Mouse (Mus musculus) hindbrain, embryonic 11.5 days (tissue): ENCODE measurements around the gene Maml3. TPM values are rescaled to one million over a fixed set of nuclear protein-coding genes. Genes with fewer than 3 reads are reported as not detected.
A peak's percentile ranks its signal among the peaks of the same experiment; 100 is the strongest.

Experiments used
- ATAC-seq: fragments of 200-750 bp; cut with Nextera tagmentation; 2 replicates; pipeline ENCODE4 v1.8.0; 2017; ENCODE audit warnings: mild to moderate bottlenecking, moderate TSS enrichment, moderate library complexity; ENCODE audit not compliant: low FRiP score
- DNase-seq: peaks from one replicate; pipeline ENCODE4 v3.0.0-alpha.2; 2015; ENCODE audit warnings: low spot score
- H3K27ac ChIP-seq: fragments of 300-500 bp; sonication (generic); 2 replicates; pipeline ENCODE4 v1.5.1; 2014; ENCODE audit warnings: mild to moderate bottlenecking, low read depth, low read length
- H3K27me3 ChIP-seq: fragments of 300-500 bp; sonication (generic); 2 replicates; pipeline ENCODE4 v1.6.1; 2014; ENCODE audit warnings: mild to moderate bottlenecking, low read length, moderate library complexity, mixed read lengths; ENCODE audit not compliant: control insufficient read depth, insufficient read depth
- H3K36me3 ChIP-seq: fragments of 300-500 bp; sonication (generic); 2 replicates; pipeline ENCODE4 v1.6.1; 2014; ENCODE audit warnings: mild to moderate bottlenecking, low read length, moderate library complexity, mixed read lengths; ENCODE audit not compliant: control insufficient read depth, insufficient read depth
- H3K4me1 ChIP-seq: fragments of 300-500 bp; sonication (generic); replicated peaks from 2 replicates; pipeline ENCODE4 v1.6.1; 2014; ENCODE audit warnings: low read length, mixed read lengths; ENCODE audit not compliant: control insufficient read depth, insufficient read depth
- H3K4me2 ChIP-seq: fragments of 300-500 bp; sonication (generic); replicated peaks from 2 replicates; pipeline ENCODE4 v1.6.1; 2014; ENCODE audit warnings: mild to moderate bottlenecking, low read depth, low read length
- H3K4me3 ChIP-seq: fragments of 300-500 bp; sonication (generic); 2 replicates; pipeline ENCODE4 v1.5.1; 2014; ENCODE audit warnings: low read depth, low read length
- H3K9ac ChIP-seq: fragments of 300-500 bp; sonication (generic); 2 replicates; pipeline ENCODE4 v1.6.1; 2014; ENCODE audit warnings: low read depth, low read length
- H3K9me3 ChIP-seq: fragments of 300-500 bp; sonication (generic); 2 replicates; pipeline ENCODE4 v1.6.1; 2016; ENCODE audit warnings: low read length; ENCODE audit not compliant: control insufficient read depth
- WGBS: fragments of 180-500 bp; shearing (Covaris S2); extraction: QIAGEN DNeasy Blood & Tissue Kit; methylation state at CpG from one replicate; pipeline ENCODE4 v1.1.7; 2014; 5-methylcytosine and 5-hydroxymethylcytosine counted together
- polyA plus RNA-seq: library from polyadenylated mRNA; unstranded; fragments of >200 nt; fragmentation: Nextera tagmentation; extraction: Ambion mirVana; gene quantifications from 2 replicates; pipeline ENCODE4 v1.2.1, GENCODE M21; 2014

The Maml3 gene
- polyA plus RNA-seq, 1 experiment from 2014 or later: 7.5 TPM

- H3K4me1 ChIP-seq: no peaks in the 10 kb centered on the region
- no peak overlapping the region for H3K4me2 ChIP-seq
- H3K4me3 ChIP-seq: no peak overlapping the region
- DNase-seq: no peak
- 76% methylated on average over 11 of the region's 11 CpGs for WGBS
- no peaks in the 10 kb centered on the region for H3K27me3 ChIP-seq
- H3K27ac ChIP-seq: no peak overlapping the region
- no peaks in the 10 kb centered on the region for H3K36me3 ChIP-seq
- no peaks in the 10 kb centered on the region for H3K9me3 ChIP-seq
- no peak overlapping the region for H3K9ac ChIP-seq
- ATAC-seq: no peak
Observed at GRCm38 (mm10) chr3:51661880-51662550, 442.9 kb downstream of the Maml3 start.

- DNase-seq (no peak), ATAC-seq (no peak)
- no peaks in the 10 kb centered on the region for H3K27me3 ChIP-seq
- no peaks in the 10 kb centered on the region for H3K9me3 ChIP-seq
- H3K27ac ChIP-seq: no peak overlapping the region
- H3K4me3 ChIP-seq: no peak overlapping the region
- H3K4me1 ChIP-seq: no peaks in the 10 kb centered on the region
- no peak overlapping the region for H3K4me2 ChIP-seq
- no peaks in the 10 kb centered on the region for H3K36me3 ChIP-seq
- 75% methylated on average over 5 of the region's 5 CpGs for WGBS
- H3K9ac ChIP-seq: no peak overlapping the region
Observed at GRCm38 (mm10) chr3:51661376-51661775, 443.5 kb downstream of the Maml3 start.

- H3K4me2 ChIP-seq: no peak overlapping the region
- H3K27ac ChIP-seq: no peak overlapping the region
- DNase-seq (no peak), ATAC-seq (no peak)
- H3K4me3 ChIP-seq: no peak overlapping the region
- H3K9me3 ChIP-seq: no peaks in the 10 kb centered on the region
- no peaks in the 10 kb centered on the region for H3K36me3 ChIP-seq
- H3K9ac ChIP-seq: no peak overlapping the region
- 80% methylated on average over 3 of the region's 3 CpGs for WGBS
- H3K27me3 ChIP-seq: no peaks in the 10 kb centered on the region
- H3K4me1 ChIP-seq: no peaks in the 10 kb centered on the region
Observed at GRCm38 (mm10) chr3:51660821-51661276, 444.0 kb downstream of the Maml3 start.

- H3K4me2 ChIP-seq: no peak within 1 kb of the TSS
- H3K27me3 ChIP-seq: no peaks in the 10 kb centered on the region
- no peaks in the 10 kb centered on the region for H3K36me3 ChIP-seq
- no peak within 1 kb of the TSS for H3K4me3 ChIP-seq
- WGBS: 72% methylated on average over 4 of the region's 4 CpGs
- H3K9ac ChIP-seq: no peak within 1 kb of the TSS
- ATAC-seq (no peak), DNase-seq (no peak)
- no peak within 1 kb of the TSS for H3K27ac ChIP-seq
- no peaks in the 10 kb centered on the region for H3K9me3 ChIP-seq
- H3K4me1 ChIP-seq: no peaks in the 10 kb centered on the region
Observed at GRCm38 (mm10) chr3:51660060-51660459, 444.8 kb downstream of the Maml3 start, which contains the start of gene Mgst2. Gene Mgst2 (plus strand): TSS chr3:51660360.

- Histone ChIP-seq H3K27ac (no peak overlapping the region), H3K4me3 (no peak overlapping the region), H3K27me3 (no peaks in the 10 kb centered on the region), H3K4me1 (no peaks in the 10 kb centered on the region), H3K9ac (no peak overlapping the region), H3K36me3 (no peaks in the 10 kb centered on the region), H3K9me3 (no peaks in the 10 kb centered on the region), H3K4me2 (no peak overlapping the region)
- 87% methylated on average over 5 of the region's 5 CpGs for WGBS
- ATAC-seq (no peak), DNase-seq (no peak)
Observed at GRCm38 (mm10) chr3:51659415-51659814, 445.5 kb downstream of the Maml3 start.

GRCm38 (mm10) chr3:51654303-51655055 is 450.4 kb downstream of the Maml3 start:
- Histone ChIP-seq H3K4me2 (no peak overlapping the region), H3K27ac (no peak overlapping the region), H3K4me3 (no peak overlapping the region), H3K27me3 (no peaks in the 10 kb centered on the region), H3K9ac (no peak overlapping the region), H3K4me1 (no peaks in the 10 kb centered on the region; the same call in 1 of the 2 replicates), H3K36me3 (no peaks in the 10 kb centered on the region), H3K9me3 (no peaks in the 10 kb centered on the region)
- DNase-seq: no peak
- 86% methylated on average over 6 of the region's 6 CpGs for WGBS
- ATAC-seq: no peak

GRCm38 (mm10) chr3:51652701-51653100 is 452.2 kb downstream of the Maml3 start:
- H3K27ac ChIP-seq: no peak overlapping the region
- H3K9me3 ChIP-seq: no peaks in the 10 kb centered on the region
- no peak overlapping the region for H3K4me3 ChIP-seq
- H3K36me3 ChIP-seq: no peaks in the 10 kb centered on the region
- peak overlapping the region; percentile 24; the same call in 1 of the 2 replicates for H3K4me2 ChIP-seq
- WGBS: 3% methylated on average over 7 of the region's 9 CpGs
- ATAC-seq: peak; percentile 39; the same call in 1 of the 2 replicates
- H3K4me1 ChIP-seq: no peaks in the 10 kb centered on the region; the same call in 1 of the 2 replicates
- peak; percentile 48 for DNase-seq
- H3K27me3 ChIP-seq: no peaks in the 10 kb centered on the region
- H3K9ac ChIP-seq: no peak overlapping the region

- H3K4me1 ChIP-seq: no peaks in the 10 kb centered on the region; the same call in 1 of the 2 replicates
- 4% methylated on average over 9 of the region's 9 CpGs for WGBS
- no peak overlapping the region for H3K9ac ChIP-seq
- H3K4me3 ChIP-seq: no peak overlapping the region
- H3K36me3 ChIP-seq: no peaks in the 10 kb centered on the region
- no peaks in the 10 kb centered on the region for H3K9me3 ChIP-seq
- no peaks in the 10 kb centered on the region for H3K27me3 ChIP-seq
- H3K27ac ChIP-seq: no peak overlapping the region
- peak overlapping the region; percentile 24; the same call in 1 of the 2 replicates for H3K4me2 ChIP-seq
- peak; percentile 59; the same call in 1 of the 2 replicates for ATAC-seq
- DNase-seq: peak; percentile 89
Observed at GRCm38 (mm10) chr3:51652292-51652691, 452.6 kb downstream of the Maml3 start.
